Mouse (Mus musculus) forebrain, postnatal 0 days (tissue): Measurements from ENCODE around the gene 2810459M11Rik. TPM values are rescaled to one million over a fixed set of nuclear protein-coding genes. Genes with fewer than 3 reads are reported as not detected.

Source experiments
- ATAC-seq: fragments of 200-750 bp; cut with Nextera tagmentation; 2 replicates; pipeline ENCODE4 v1.8.0; 2017; ENCODE audit warnings: mild to moderate bottlenecking, moderate library complexity
- DNase-seq: peaks from one replicate; pipeline ENCODE4 v3.0.0-alpha.2; 2015
- H3K27ac ChIP-seq: fragments of 300-500 bp; sonication (generic); 2 replicates; pipeline ENCODE4 v1.5.1; 2014; ENCODE audit warnings: low read depth, mild to moderate bottlenecking, antibody characterized with exemption, low read length, moderate library complexity, mixed read lengths
- H3K27me3 ChIP-seq: fragments of 300-500 bp; sonication (generic); 2 replicates; pipeline ENCODE4 v1.6.1; 2014; ENCODE audit warnings: mild to moderate bottlenecking, low read length, mixed read lengths; ENCODE audit not compliant: insufficient read depth
- H3K36me3 ChIP-seq: fragments of 300-500 bp; sonication (generic); 2 replicates; pipeline ENCODE4 v1.6.1; 2014; ENCODE audit warnings: mild to moderate bottlenecking, moderate library complexity; ENCODE audit not compliant: insufficient read depth
- H3K4me1 ChIP-seq: fragments of 300-500 bp; sonication (generic); 2 replicates; pipeline ENCODE4 v1.6.1; 2014; ENCODE audit warnings: antibody characterized with exemption; ENCODE audit not compliant: insufficient read depth
- H3K4me2 ChIP-seq: fragments of 300-500 bp; sonication (generic); 2 replicates; pipeline ENCODE4 v1.6.1; 2014; ENCODE audit warnings: low read depth, mild to moderate bottlenecking, moderate library complexity
- H3K4me3 ChIP-seq: fragments of 300-500 bp; sonication (generic); 2 replicates; pipeline ENCODE4 v1.5.1; 2014; ENCODE audit warnings: low read depth, low read length, mixed read lengths
- H3K9ac ChIP-seq: fragments of 300-500 bp; sonication (generic); 2 replicates; pipeline ENCODE4 v1.6.1; 2014; ENCODE audit warnings: mild to moderate bottlenecking
- H3K9me3 ChIP-seq: fragments of 300-500 bp; sonication (generic); 2 replicates; pipeline ENCODE4 v1.6.1; 2016; ENCODE audit warnings: low read length
- CTCF ChIP-seq: sonication (generic); IDR thresholded peaks from 2 replicates; pipeline ENCODE4 v1.5.1; 2016; ENCODE audit warnings: antibody characterized with exemption, control low read depth, low read depth
- WGBS: fragments of 180-500 bp; shearing (Covaris S2); extraction: QIAGEN DNeasy Blood & Tissue Kit; methylation state at CpG from one replicate; pipeline ENCODE4 v1.1.7; 2014; 5-methylcytosine and 5-hydroxymethylcytosine counted together
- polyA plus RNA-seq: library from polyadenylated mRNA; unstranded; fragments of >200 nt; fragmentation: Nextera tagmentation; extraction: Ambion mirVana; gene quantifications from 2 replicates; pipeline ENCODE4 v1.2.1, GENCODE M21; 2015
- total RNA-seq: library from RNA; depleted of rRNA; stranded (reverse); fragments of >200 nt; gene quantifications from 2 replicates; pipeline ENCODE4 v1.2.3, GENCODE M21; 2014

2810459M11Rik gene
- total and polyA plus RNA-seq, 2 experiments from 2014 or later: 13.6 to 30.5 TPM

DNA sequence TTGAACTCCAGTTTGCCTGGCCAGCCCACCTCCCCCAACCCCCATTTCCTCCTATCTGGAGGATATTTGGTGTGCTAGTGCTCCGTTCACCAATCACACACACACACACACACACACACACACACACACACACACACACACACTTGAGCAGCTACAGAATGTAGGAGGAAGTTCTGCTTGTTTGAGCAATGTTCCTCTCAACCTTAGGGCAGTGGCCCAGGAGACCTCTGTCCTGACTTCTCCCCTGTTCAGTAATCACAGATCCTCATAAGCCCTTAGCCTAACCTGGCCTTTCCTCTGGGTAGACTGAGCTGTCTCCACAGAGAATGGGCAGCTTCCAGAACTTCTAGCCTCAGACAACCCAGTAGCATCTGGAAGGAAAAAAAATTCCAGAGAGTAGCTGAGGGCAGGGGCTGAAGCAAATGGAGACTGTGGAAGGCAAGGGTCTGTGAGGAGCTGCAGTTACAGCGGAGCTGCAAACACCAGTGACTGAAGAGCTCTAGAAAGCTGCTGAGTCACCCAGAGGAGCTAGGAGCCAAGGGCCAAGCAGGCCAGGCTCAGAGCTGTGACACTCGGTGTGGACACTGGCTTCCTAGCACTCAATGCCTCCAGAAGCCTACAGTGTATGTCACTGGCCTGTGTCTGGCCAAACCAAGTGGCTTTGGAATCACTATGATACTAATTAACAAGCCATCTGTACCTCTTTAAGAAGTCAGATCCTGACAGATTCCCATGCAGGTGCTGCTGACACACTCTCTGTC lies 7.3 kb upstream of the 2810459M11Rik start:
- Histone ChIP-seq H3K9me3 (0 out of 2 replicates have a peak, but pooled peaks cover 6% of the 10 kb centered on the region), H3K4me3 (no peak overlapping the region), H3K9ac (no peak overlapping the region), H3K27ac (no peak overlapping the region), H3K4me1 (no peaks in the 10 kb centered on the region), H3K36me3 (no peaks in the 10 kb centered on the region), H3K27me3 (no peaks in the 10 kb centered on the region), H3K4me2 (no peak overlapping the region)
- no peak for TF ChIP-seq CTCF
- ATAC-seq (peak; percentile 20; the same call in 1 of the 2 replicates), DNase-seq (no peak)
- WGBS: 80% methylated on average over 3 of the region's 3 CpGs

GRCm38 (mm10) chr1:86040131-86040530 lies 5.5 kb upstream of the 2810459M11Rik start:
- Histone ChIP-seq H3K9ac (no peak overlapping the region), H3K27me3 (no peaks in the 10 kb centered on the region), H3K4me2 (no peak overlapping the region), H3K4me3 (no peak overlapping the region), H3K27ac (no peak overlapping the region), H3K4me1 (no peaks in the 10 kb centered on the region), H3K9me3 (0 out of 2 replicates have a peak, but pooled peaks cover 6% of the 10 kb centered on the region), H3K36me3 (no peaks in the 10 kb centered on the region)
- ATAC-seq (no peak), DNase-seq (no peak)
- WGBS: 61% methylated on average over 4 of the region's 4 CpGs
- TF ChIP-seq CTCF: no peak

DNA sequence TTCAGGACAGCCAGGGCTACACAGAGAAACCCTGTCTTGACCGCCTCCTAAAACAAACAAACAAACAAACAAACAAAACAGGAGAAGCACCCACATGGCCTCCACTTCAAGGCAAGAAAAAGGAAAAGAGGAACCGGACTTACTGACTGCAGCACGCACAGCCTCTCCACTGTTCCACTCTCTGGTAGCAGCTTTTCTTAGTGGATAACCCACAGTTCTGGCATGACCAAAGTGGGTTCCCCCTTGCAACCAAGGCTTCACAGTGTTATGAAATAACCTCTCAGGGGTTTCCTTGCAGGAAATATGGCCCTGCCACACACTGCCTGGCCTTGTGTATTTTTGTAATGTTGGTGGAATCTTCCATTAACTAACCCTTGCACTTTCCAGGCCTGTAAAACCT lies 4.8 kb upstream of the 2810459M11Rik start:
- no peak overlapping the region for H3K9ac ChIP-seq
- H3K4me1 ChIP-seq: no peaks in the 10 kb centered on the region
- 90% methylated on average over 3 of the region's 3 CpGs for WGBS

GRCm38 (mm10) chr1:86045056-86045455 lies 607 bp upstream of the 2810459M11Rik start:
- Histone ChIP-seq H3K9me3 (0 out of 2 replicates have a peak, but pooled peaks cover 6% of the 10 kb centered on the region), H3K36me3 (no peaks in the 10 kb centered on the region), H3K4me3 (no peak overlapping the region), H3K4me1 (peaks cover 3% of the 10 kb centered on the region; the same call in 1 of the 2 replicates), H3K4me2 (peak overlapping the region; percentile 97; the same call in 1 of the 2 replicates), H3K27me3 (peaks cover 4% of the 10 kb centered on the region; the same call in 1 of the 2 replicates), H3K9ac (no peak overlapping the region), H3K27ac (no peak overlapping the region)
- DNase-seq (no peak), ATAC-seq (no peak)
- no peak for TF ChIP-seq CTCF
- 66% methylated on average over 4 of the region's 4 CpGs for WGBS

More for the DNA sequence above, 4.8 kb upstream of the 2810459M11Rik start:
- no peak overlapping the region for H3K4me3 ChIP-seq
- H3K36me3 ChIP-seq: no peaks in the 10 kb centered on the region
- 0 out of 2 replicates have a peak, but pooled peaks cover 6% of the 10 kb centered on the region for H3K9me3 ChIP-seq
- H3K4me2 ChIP-seq: no peak overlapping the region
- no peak for TF ChIP-seq CTCF
- no peaks in the 10 kb centered on the region for H3K27me3 ChIP-seq
- no peak for DNase-seq
- no peak overlapping the region for H3K27ac ChIP-seq
- ATAC-seq: no peak

DNA sequence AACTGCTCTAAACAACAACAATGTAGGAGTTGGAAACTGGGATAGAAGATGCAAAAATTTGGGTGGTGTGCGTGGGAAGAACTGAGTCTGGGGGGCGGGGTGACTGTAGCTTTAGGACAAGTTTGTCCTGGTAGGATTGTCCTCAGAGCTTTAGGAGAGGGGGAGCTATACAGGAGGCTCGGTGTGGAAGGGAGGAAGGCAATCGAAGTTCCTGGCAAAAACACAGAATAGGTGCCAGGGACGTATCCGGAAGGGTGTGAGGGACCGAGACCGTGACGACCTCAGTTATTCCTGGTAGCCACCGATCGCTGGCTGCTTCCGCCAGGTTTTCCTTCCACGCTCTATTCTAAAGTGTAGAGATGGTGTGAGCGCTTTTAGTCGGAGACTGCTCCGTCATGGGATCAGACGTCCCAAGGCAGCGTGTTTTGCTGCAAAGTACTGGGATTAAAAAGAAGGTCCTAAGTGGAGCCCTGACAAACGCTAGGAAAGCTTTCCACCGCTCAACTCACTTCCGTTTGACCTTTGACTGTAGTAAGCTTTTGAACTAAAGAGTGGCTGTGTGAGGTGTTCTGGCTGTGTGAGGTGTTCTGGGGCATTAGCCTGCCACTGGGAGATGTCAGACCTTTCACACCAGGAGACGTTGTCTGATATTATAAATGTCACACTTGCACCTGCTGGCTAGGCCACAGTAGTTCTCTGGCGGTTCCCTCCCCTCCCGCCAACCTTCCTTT lies 1.3 kb downstream of the 2810459M11Rik start:
- DNase-seq (no peak), ATAC-seq (peak; percentile 3; the same call in 1 of the 2 replicates)
- H3K4me2 ChIP-seq: peak overlapping the region; percentile 97
- H3K4me3 ChIP-seq: peak overlapping the region; percentile 58
- H3K9ac ChIP-seq: no peak overlapping the region
- no peak for TF ChIP-seq CTCF
- no peak overlapping the region for H3K27ac ChIP-seq
- peaks cover 3% of the 10 kb centered on the region; the same call in 1 of the 2 replicates for H3K4me1 ChIP-seq
- no peaks in the 10 kb centered on the region for H3K36me3 ChIP-seq
- H3K9me3 ChIP-seq: no peaks in the 10 kb centered on the region
- WGBS: 11% methylated on average over 24 of the region's 24 CpGs
- H3K27me3 ChIP-seq: peaks cover 4% of the 10 kb centered on the region; the same call in 1 of the 2 replicates

GRCm38 (mm10) chr1:86048231-86048630 lies 2.6 kb downstream of the 2810459M11Rik start:
- 64% methylated on average over 4 of the region's 4 CpGs for WGBS
- H3K4me1 ChIP-seq: peaks cover 3% of the 10 kb centered on the region; the same call in 1 of the 2 replicates
- DNase-seq (no peak), ATAC-seq (no peak)
- H3K4me2 ChIP-seq: no peak overlapping the region
- no peak for TF ChIP-seq CTCF
- H3K9me3 ChIP-seq: no peaks in the 10 kb centered on the region
- H3K4me3 ChIP-seq: no peak overlapping the region
- H3K9ac ChIP-seq: no peak overlapping the region
- no peaks in the 10 kb centered on the region for H3K36me3 ChIP-seq
- H3K27me3 ChIP-seq: peaks cover 4% of the 10 kb centered on the region; the same call in 1 of the 2 replicates
- no peak overlapping the region for H3K27ac ChIP-seq
